Mouse (Mus musculus): ENCODE data around the gene Ilk.

Gene Ilk

DNA sequence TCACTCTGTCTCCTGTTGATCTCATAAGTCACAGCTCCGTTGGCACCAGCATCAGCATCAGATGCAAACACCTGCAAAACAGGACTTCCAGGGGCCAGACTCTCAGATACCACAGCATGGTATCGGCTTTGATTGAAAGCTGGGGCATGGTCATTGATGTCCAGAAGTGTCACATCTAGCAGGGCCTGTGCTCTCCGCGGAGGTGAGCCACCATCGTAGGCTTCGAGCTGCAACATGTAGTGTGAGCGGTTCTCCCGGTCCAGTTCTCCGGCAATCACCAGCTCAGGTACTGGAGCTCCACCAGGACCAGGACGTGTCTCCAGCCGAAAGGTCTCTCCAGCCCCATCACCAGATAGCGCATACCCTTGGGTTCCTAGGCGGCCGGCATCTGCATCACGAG is 35.9 kb downstream of the Ilk start:
- no peak for TF ChIP-seq GATA4 (IDR thresholded peaks at IDR 0.05; ENCODE audit: insufficient replicate concordance, low read length)

DNA sequence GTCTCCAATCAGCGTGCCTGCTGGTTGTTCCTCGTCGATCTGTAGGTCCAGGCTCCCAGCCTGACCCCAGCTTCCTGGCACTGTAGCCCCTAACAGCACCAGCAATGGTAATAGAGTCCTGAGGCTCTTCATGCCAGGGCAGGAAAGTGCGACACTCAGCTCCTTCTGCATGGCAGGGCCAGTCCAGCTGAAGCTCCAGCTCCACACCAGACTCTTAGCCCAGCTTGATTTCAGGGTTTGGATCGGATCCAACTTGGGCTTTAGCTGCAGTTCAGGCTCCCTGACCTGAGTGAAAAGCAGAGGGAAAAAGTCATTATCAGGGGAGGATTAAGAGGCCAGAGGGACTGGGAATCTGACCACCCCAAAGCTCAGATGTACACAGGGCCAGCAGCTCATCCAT is 36.6 kb downstream of the Ilk start:
- TF ChIP-seq GATA4 (IDR thresholded peaks at IDR 0.05; ENCODE audit: insufficient replicate concordance, low read length), result no peak

DNA sequence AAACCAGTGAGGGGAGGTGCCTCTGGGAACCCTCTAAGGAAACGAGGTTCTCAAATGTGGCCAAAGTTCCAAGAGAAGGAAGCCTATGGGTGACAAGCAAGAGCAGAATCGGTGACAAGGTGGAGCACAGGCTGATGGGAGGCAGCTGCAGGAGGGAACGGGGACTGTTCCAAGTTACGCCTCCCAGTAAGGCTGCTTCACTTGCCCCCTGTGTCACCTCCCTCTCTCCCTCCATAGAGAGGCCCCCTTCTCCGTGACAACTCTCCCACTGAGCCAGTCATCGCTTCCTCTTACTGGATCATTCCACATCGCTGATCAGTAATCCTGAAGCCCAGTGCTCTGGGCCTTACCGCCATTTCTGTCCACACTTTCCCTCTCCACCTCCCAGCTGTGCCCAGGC is 38.3 kb downstream of the Ilk start:
- TF ChIP-seq GATA4 (IDR thresholded peaks at IDR 0.05; ENCODE audit: insufficient replicate concordance, low read length), result no peak

DNA sequence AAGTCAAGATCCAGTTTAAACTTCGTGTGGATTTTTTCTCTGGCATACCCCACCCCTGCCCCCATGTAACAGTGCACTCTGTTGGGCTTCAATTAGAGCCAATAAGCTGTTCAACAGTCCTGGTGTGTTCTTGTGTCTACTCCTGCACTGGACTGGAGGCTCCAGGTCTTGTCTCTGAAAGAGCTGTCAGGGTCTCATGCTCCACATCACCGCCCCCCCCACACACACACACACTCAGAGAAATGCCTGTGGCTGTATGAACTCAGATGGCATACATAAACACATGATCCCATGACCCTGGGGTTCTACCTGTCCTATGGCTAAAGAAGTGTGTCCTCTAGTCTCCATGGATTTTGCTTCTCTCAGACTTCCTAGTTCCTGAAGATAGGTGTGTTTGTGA is 39.6 kb downstream of the Ilk start:
- no peak for TF ChIP-seq GATA4 (IDR thresholded peaks at IDR 0.05; ENCODE audit: insufficient replicate concordance, low read length)

DNA sequence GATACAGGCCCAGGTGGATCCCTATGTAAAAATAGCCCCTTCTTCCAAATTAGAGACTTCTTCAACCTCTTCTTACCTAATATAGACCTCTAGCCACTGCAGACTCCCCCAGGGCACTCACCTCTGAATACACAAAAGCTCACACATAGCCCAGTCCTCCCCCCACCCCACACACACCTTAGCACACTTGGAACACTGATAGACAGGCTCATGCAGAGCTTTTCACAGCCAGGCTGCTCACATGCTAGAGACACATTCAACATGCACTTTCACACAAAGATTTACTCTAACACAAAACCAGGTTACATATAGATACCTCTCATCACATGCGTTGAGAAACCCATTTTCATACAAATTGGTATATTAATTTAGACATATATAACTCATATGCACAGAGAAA is 40.9 kb downstream of the Ilk start:
- TF ChIP-seq GATA4 (IDR thresholded peaks at IDR 0.05; ENCODE audit: insufficient replicate concordance, low read length), result no peak

DNA sequence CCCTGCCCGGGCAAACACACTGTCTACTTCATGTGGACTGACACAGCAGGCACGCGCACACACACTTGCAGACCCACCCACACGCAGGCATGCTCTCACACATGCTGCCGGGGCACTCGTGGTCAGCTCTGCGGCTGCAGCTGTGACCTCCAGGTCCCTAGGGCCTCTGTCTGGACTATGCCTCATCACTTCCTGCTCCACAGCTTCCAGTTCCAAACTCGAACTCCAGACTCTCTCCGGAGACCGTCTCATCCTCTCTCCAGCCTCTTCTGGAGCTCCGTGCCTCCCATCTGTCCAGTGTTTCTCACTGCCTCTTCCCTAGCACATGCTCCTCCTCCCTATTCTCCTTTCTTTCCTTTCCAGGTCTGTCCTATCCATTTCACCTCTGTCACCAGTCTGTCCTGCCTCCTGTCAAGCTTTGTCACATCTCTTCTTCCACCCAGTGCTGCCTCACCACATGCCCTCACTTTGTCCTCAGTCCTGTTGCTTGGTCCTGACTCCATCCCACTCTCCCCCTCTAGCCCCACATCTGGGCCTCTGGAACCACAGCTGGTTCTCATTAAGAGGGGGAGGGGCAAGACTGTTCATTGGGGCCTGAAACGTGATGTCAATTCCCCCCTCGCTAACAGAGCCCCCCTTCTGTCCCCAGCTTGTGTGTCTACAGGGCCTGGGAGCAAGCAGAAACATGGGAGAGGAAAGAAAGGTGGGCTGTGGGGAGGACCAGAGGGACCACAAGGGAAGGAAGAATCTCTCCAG is 41.6 kb downstream of the Ilk start:
- TF ChIP-seq GATA4 (IDR thresholded peaks at IDR 0.05; ENCODE audit: insufficient replicate concordance, low read length), result no peak

DNA sequence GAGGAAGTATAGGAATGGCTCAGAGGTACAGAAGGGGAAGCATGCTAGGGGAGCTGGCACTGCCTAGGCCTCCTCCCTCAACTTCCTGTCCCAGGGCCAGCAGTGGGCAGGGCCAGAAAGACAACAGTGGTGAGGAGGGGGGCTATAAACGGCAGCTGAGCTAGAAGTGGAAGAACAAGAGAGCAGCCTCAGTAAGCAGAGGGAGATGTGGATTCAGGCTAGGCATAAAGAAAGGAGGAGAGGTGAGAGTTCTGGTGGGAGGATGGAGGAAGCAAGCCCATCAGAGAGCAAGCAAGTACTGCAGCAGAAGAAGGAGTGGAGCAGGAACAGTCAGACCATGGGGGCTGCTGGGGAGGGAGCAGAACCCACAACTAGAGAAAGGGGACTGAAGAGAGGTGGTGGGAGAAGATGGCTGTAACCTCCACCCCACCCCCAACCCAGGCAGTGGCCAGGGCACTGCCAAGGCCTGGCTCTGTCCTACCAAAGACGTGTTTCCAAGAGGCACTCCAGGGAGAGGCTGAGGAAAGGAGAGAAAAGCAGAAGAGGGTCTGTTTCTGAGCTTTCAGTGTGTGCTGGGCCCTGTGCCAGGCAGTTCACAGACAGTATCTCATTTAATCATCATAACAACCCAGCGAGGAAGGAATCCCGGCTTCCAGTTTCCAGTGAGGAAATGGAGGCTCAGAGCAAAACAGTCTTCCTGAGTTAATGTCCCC is 42.3 kb downstream of the Ilk start:
- peak; percentile 35; the same call in 1 of the 2 replicates for TF ChIP-seq GATA4 (IDR thresholded peaks at IDR 0.05; ENCODE audit: insufficient replicate concordance, low read length)

DNA sequence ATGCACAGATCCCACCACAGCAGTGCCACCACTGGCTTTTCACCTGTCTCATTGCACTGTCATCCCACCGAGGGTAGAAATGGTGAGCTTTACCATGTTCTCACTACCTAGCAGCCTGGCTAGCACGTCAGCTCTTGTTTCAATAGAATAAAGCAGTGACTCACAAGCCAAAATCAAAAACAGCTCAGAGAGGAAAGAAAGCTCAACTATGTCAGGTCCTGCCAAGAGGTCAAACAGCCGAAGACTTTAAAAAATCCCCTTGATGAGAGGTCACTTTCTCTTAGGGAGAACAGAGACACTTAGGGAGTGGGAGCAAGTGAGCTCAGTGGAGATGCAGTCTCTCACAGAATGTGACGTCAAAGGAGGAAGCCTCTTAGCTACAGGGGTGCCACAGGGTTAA is 47.5 kb downstream of the Ilk start:
- no peak for TF ChIP-seq GATA4 (IDR thresholded peaks at IDR 0.05; ENCODE audit: insufficient replicate concordance, low read length)

DNA sequence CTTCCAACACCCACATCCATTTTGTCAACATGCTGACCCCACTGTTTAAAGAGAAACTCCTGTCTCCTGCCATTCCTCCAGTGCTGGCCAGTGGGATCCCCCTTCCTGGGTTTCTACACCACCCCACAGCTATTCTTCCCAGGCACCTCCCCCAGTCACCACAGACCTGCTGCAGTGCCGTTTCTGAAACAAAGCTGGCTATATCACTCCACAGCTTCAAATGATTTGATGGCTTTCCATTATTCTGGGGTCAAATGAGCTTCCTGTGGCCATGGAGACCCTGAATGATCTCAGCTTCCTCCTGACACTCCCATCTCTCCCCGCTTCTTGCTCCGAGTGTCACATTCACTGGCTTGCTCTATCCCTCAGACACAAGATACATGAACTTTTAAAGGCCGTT is 48.2 kb downstream of the Ilk start:
- no peak for TF ChIP-seq GATA4 (IDR thresholded peaks at IDR 0.05; ENCODE audit: insufficient replicate concordance, low read length)

DNA sequence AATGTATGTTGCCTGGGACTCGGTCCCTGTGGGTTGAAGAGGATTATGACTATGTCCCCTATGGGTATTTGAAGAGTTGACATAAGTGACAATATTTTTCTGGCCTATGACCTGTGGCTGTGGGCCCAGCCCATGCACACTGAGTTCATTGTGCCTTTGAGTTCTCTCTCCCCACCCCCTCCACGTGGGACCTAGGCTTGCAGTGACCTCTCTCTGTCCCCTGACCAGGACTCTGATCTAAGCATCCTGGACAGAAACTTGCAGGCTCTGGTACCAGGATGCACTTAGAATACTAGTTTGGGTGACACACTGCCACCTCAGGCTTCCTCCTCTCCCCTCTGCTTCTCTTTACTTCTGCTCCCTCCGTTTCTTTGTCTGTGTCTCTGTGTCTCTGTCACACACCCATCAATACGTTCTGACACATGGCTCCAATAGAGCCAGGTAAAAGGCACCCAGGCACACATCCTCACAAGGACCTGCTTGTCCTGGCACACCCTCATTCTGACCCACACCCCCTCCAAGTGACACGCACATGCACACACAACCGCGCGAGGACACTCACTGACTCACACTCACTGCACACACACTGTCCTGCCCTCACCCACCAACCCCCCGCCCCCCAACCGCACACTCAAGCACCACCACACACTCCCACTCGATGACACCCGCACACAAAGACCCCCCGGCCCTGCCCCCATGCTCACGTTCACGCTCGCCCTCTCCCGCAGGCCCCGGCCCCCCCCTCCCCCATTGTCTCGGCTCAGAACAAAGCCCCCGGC is 50.3 kb downstream of the Ilk start:
- TF ChIP-seq GATA4 (IDR thresholded peaks at IDR 0.05; ENCODE audit: insufficient replicate concordance, low read length), result no peak

DNA sequence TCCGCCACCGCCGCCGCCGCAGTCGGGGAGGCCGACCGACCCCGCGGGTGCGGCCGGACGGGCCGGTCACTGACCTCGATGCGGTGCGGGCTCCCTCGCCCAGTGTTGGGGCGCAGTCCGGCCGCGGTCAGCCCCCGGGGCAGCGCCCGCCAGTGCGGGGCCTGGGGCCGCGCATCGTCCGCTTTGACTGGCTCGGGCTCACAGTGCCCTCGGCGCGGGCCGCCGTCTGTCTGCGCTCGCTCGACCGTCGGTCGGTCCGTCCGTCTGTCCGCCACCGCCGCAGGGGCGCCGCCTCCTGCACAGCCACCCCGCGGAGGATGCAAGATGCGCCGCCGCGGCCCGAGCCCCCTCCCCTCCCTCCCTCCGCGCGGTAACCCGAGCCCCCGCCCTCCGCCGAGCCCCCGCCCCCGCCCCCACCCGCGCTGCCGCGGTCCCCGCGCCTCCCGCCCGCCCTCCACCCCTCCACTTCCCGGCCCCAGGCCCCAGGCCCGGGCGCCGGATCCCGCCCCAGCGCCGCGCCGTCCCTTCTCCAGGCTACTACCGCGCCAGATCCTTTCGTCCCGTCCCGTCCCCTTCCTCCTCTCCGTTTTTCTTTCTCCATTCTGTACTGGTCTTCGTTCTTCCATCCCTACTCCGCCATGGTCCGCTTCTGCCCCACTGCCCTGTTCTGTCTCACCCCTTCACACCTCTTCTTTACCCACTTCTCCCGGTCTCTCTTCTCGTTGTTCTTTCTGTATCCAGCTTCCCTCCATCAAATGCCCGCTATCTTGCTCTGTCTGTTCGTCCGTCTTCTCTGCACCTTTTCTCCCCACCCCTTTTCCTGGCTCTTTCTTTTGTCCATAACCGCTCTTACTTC is 51.1 kb downstream of the Ilk start, which contains the start of gene Dchs1:
Dchs1 (minus strand) TSS at position 370 of the 856 bp plus-strand sequence.
- no peak for TF ChIP-seq GATA4 (IDR thresholded peaks at IDR 0.05; ENCODE audit: insufficient replicate concordance, low read length)

DNA sequence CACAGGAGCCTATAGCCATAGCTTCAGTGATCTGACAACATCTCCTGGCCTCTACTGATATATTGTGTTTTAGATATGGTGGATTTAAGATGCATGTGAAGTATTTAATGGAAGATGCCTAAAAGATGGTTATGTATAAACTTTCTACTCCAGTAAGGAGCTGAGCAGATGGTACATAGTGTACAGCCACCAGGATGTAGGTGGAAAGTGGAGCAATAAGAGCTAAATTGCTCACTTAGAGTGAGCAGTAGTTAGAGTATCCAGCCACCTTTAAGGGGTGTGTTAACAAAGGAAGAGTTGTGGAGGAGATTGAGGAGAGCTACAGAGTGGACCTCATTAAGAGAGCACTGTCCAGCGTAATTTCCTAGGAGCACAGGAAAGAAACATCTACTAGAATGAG is 54.8 kb downstream of the Ilk start:
- no peak for TF ChIP-seq GATA4 (IDR thresholded peaks at IDR 0.05; ENCODE audit: insufficient replicate concordance, low read length)
